Mouse (Mus musculus) forebrain, embryonic 10.5 days (tissue): ENCODE results near the gene Ptpn18. TPM values are rescaled to one million over a fixed set of nuclear protein-coding genes. Genes with fewer than 3 reads are reported as not detected.
A peak's percentile ranks its signal among the peaks of the same experiment; 100 is the strongest.
"Not testable (repeated sequence)": the region's sequence is repeated elsewhere in the genome, so short reads cannot be mapped to it uniquely, and the experiment has no call there.

Experiments
- DNase-seq: peaks from one replicate; pipeline ENCODE4 v3.0.0-alpha.2; 2017; ENCODE audit warnings: low spot score; ENCODE audit errors: extremely low spot score
- H3K27ac ChIP-seq: fragments of 300-500 bp; sonication (generic); 2 replicates; pipeline ENCODE4 v1.5.1; 2016; ENCODE audit warnings: mild to moderate bottlenecking
- H3K27me3 ChIP-seq: fragments of 300-500 bp; sonication (generic); 2 replicates; pipeline ENCODE4 v1.6.1; 2016; ENCODE audit warnings: mild to moderate bottlenecking; ENCODE audit not compliant: poor library complexity, severe bottlenecking
- H3K36me3 ChIP-seq: fragments of 300-500 bp; sonication (generic); replicated peaks from 2 replicates; pipeline ENCODE4 v1.6.1; 2016; ENCODE audit warnings: mild to moderate bottlenecking, moderate library complexity
- H3K4me1 ChIP-seq: fragments of 300-500 bp; sonication (generic); 2 replicates; pipeline ENCODE4 v1.6.1; 2016
- H3K4me3 ChIP-seq: fragments of 300-500 bp; sonication (generic); 2 replicates; pipeline ENCODE4 v1.5.1; 2016; ENCODE audit warnings: mild to moderate bottlenecking, moderate library complexity
- H3K9me3 ChIP-seq: fragments of 300-500 bp; sonication (generic); 2 replicates; pipeline ENCODE4 v1.6.1; 2016; ENCODE audit warnings: mild to moderate bottlenecking, moderate library complexity
- WGBS: fragments of 180-500 bp; shearing (Covaris S2); methylation state at CpG from one replicate; pipeline ENCODE4 v1.1.7; 2016; 5-methylcytosine and 5-hydroxymethylcytosine counted together
- polyA plus RNA-seq: library from polyadenylated mRNA; unstranded; fragments of >200 nt; fragmentation: Nextera tagmentation; extraction: Ambion mirVana; gene quantifications from 2 replicates; pipeline ENCODE4 v1.2.1, GENCODE M21; 2016

Ptpn18 gene
- polyA plus RNA-seq, 1 experiment from 2014 or later = 6.0 TPM

GRCm38 (mm10) chr1:34505970-34506551, 46.5 kb downstream of the Ptpn18 start:
- Histone ChIP-seq H3K27ac (no peak overlapping the region), H3K27me3 (no peaks in the 10 kb centered on the region)
- no peak for DNase-seq

GRCm38 (mm10) chr1:34507986-34508385, 48.4 kb downstream of the Ptpn18 start:
- 85% methylated on average over 3 of the region's 3 CpGs for WGBS
- no peak overlapping the region for H3K27ac ChIP-seq
- H3K4me1 ChIP-seq = peaks cover 12% of the 10 kb centered on the region
- H3K36me3 ChIP-seq = no peaks in the 10 kb centered on the region
- H3K4me3 ChIP-seq = no peak overlapping the region
- H3K9me3 ChIP-seq = no peaks in the 10 kb centered on the region
- no peak for DNase-seq
- no peaks in the 10 kb centered on the region for H3K27me3 ChIP-seq

More at GRCm38 (mm10) chr1:34505970-34506551, 46.5 kb downstream of the Ptpn18 start:
- 90% methylated on average over 4 of the region's 4 CpGs for WGBS
- Histone ChIP-seq H3K9me3 (no peaks in the 10 kb centered on the region), H3K4me1 (peaks cover 11% of the 10 kb centered on the region), H3K4me3 (no peak overlapping the region), H3K36me3 (no peaks in the 10 kb centered on the region)

GRCm38 (mm10) chr1:34510575-34510981, 51.0 kb downstream of the Ptpn18 start:
- Histone ChIP-seq H3K4me1 (peaks cover 12% of the 10 kb centered on the region), H3K4me3 (peak overlapping the region; percentile 27; the same call in 1 of the 2 replicates), H3K9me3 (no peaks in the 10 kb centered on the region), H3K36me3 (no peaks in the 10 kb centered on the region), H3K27me3 (no peaks in the 10 kb centered on the region), H3K27ac (no peak overlapping the region)
- WGBS = 3% methylated on average over 7 of the region's 7 CpGs
- no peak for DNase-seq

- no peaks in the 10 kb centered on the region for H3K9me3 ChIP-seq
- H3K4me1 ChIP-seq = peaks cover 12% of the 10 kb centered on the region
- WGBS = 8% methylated on average over 3 of the region's 3 CpGs
- no peaks in the 10 kb centered on the region for H3K27me3 ChIP-seq
- no peak overlapping the region for H3K27ac ChIP-seq
- no peaks in the 10 kb centered on the region for H3K36me3 ChIP-seq
- peak overlapping the region; percentile 27; the same call in 1 of the 2 replicates for H3K4me3 ChIP-seq
- peak; percentile 51 for DNase-seq
Measured at GRCm38 (mm10) chr1:34511027-34511426, 51.5 kb downstream of the Ptpn18 start.

GRCm38 (mm10) chr1:34513068-34513467, 53.5 kb downstream of the Ptpn18 start:
- Histone ChIP-seq H3K4me3 (no peak overlapping the region), H3K9me3 (0 out of 2 replicates have a peak, but pooled peaks cover 2% of the 10 kb centered on the region), H3K36me3 (no peaks in the 10 kb centered on the region), H3K4me1 (peaks cover 16% of the 10 kb centered on the region), H3K27me3 (no peaks in the 10 kb centered on the region), H3K27ac (no peak overlapping the region)
- WGBS = 80% methylated on average over 4 of the region's 4 CpGs
- DNase-seq = no peak

- 53% methylated on average over 5 of the region's 5 CpGs for WGBS
- no peaks in the 10 kb centered on the region for H3K27me3 ChIP-seq
- H3K27ac ChIP-seq = no peak overlapping the region
- 0 out of 2 replicates have a peak, but pooled peaks cover 2% of the 10 kb centered on the region for H3K9me3 ChIP-seq
- no peaks in the 10 kb centered on the region for H3K36me3 ChIP-seq
- DNase-seq = no peak
- H3K4me3 ChIP-seq = no peak overlapping the region
- peaks cover 4% of the 10 kb centered on the region for H3K4me1 ChIP-seq
Measured at GRCm38 (mm10) chr1:34516595-34516994, 57.0 kb downstream of the Ptpn18 start.

GRCm38 (mm10) chr1:34517297-34517696, 57.7 kb downstream of the Ptpn18 start:
- H3K4me3 ChIP-seq, H3K27me3 ChIP-seq, H3K9me3 ChIP-seq, H3K27ac ChIP-seq, DNase-seq, H3K4me1 ChIP-seq, H3K36me3 ChIP-seq: not testable (repeated sequence)
- 69% methylated on average over 6 of the region's 6 CpGs for WGBS

- not testable (repeated sequence) for H3K4me3 ChIP-seq, H3K36me3 ChIP-seq, H3K9me3 ChIP-seq, H3K27ac ChIP-seq, DNase-seq, H3K4me1 ChIP-seq, H3K27me3 ChIP-seq
- 78% methylated on average over 1 of the region's 1 CpGs for WGBS
Measured at GRCm38 (mm10) chr1:34517797-34518196, 58.2 kb downstream of the Ptpn18 start.

GRCm38 (mm10) chr1:34518259-34518658, 58.7 kb downstream of the Ptpn18 start:
- Histone ChIP-seq H3K4me1 (peaks cover 4% of the 10 kb centered on the region), H3K36me3 (no peaks in the 10 kb centered on the region), H3K27me3 (no peaks in the 10 kb centered on the region), H3K4me3 (no peak overlapping the region), H3K27ac (no peak overlapping the region), H3K9me3 (0 out of 2 replicates have a peak, but pooled peaks cover 2% of the 10 kb centered on the region)
- 82% methylated on average over 1 of the region's 1 CpGs for WGBS
- no peak for DNase-seq

GRCm38 (mm10) chr1:34522205-34522849, 62.8 kb downstream of the Ptpn18 start:
- 86% methylated on average over 6 of the region's 6 CpGs for WGBS
- Histone ChIP-seq H3K36me3 (no peaks in the 10 kb centered on the region), H3K27ac (no peak overlapping the region), H3K9me3 (no peaks in the 10 kb centered on the region), H3K4me3 (no peak overlapping the region), H3K27me3 (no peaks in the 10 kb centered on the region), H3K4me1 (no peaks in the 10 kb centered on the region)
- DNase-seq = no peak

GRCm38 (mm10) chr1:34522850-34523244, 63.3 kb downstream of the Ptpn18 start:
- H3K4me1 ChIP-seq = no peaks in the 10 kb centered on the region
- DNase-seq = no peak
- no peak overlapping the region for H3K4me3 ChIP-seq
- 84% methylated on average over 3 of the region's 3 CpGs for WGBS
- H3K9me3 ChIP-seq = no peaks in the 10 kb centered on the region
- no peaks in the 10 kb centered on the region for H3K27me3 ChIP-seq
- no peaks in the 10 kb centered on the region for H3K36me3 ChIP-seq
- H3K27ac ChIP-seq = no peak overlapping the region

GRCm38 (mm10) chr1:34523647-34524046, 64.1 kb downstream of the Ptpn18 start:
- Histone ChIP-seq H3K27ac (no peak overlapping the region), H3K36me3 (no peaks in the 10 kb centered on the region), H3K4me3 (no peak overlapping the region), H3K27me3 (no peaks in the 10 kb centered on the region), H3K4me1 (no peaks in the 10 kb centered on the region), H3K9me3 (no peaks in the 10 kb centered on the region)
- WGBS = 90% methylated on average over 3 of the region's 3 CpGs
- DNase-seq = no peak
